In the genomic region with DNA sequence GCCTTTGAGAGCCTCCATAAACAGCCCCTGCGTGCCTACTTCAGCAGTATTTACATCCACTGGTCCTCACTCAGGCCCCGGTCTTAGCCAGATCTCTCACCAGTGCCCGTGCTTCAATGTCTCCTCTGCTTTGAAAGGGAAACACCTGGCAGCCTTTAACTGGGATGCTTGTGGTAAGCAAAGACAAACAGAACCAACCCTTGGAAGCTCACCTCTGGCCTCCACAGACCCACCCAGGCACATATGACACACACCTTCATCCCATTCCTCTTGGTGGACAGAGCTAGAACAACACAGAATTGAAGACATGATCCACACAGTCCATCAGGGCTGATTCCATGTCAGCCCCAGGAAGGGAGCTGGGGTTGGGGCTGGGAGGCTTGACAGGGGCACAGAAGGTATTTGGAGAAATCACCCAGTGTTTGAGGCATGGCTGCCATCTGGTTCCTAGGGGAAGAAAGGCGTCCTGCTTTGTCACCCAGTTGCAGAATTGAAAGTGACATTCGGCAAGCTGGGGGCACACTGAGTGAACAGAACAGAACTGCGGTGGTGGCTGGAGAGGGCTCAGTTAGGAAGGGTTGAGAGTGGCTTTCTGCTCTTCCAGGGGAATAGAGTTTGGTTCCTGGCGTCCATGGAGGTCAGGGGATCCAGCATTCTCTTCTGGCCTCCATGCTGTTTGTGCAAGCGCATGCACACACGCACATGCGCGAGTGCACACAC, we compare ENCODE assay signal across 1 mouse cellular context.
A peak's percentile ranks its signal among the peaks of the same experiment; 100 is the strongest.
TF ChIP-seq lines count a peak whose summit lies in the region.

No protein-coding gene starts in this region.

TF ChIP-seq in CH12.LX, 34 proteins besides CTCF, POLR2A, EP300 and RAD21 (continued from another document):
- 0 out of 2 replicates have a peak, but pooled peaks have one; percentile 25 for TF ChIP-seq RCOR1 (conservative IDR thresholded peaks at IDR 0.05; ENCODE audit: low read depth, low read length)
- TF ChIP-seq USF1 (IDR thresholded peaks at IDR 0.05; ENCODE audit: low read depth, low read length), result no peak
- 0 out of 2 replicates have a peak, but pooled peaks have one; percentile 3 for TF ChIP-seq MXI1 (IDR thresholded peaks at IDR 0.05; ENCODE audit: low read depth, low read length)
- no peak for TF ChIP-seq ZKSCAN1 (IDR thresholded peaks at IDR 0.05; ENCODE audit: borderline replicate concordance, low read depth, low read length)
